Mouse (Mus musculus) brain, embryonic 14.5 days (tissue): ENCODE measurements at regions not wholly inside any gene's neighbourhood (a gene's known extent, or its start where the extent isn't known, plus 50 kb on each side); places are given as distances from the start of the nearest gene placed in this dataset.
"Not testable (repeated sequence)": the region's sequence is repeated elsewhere in the genome, so short reads cannot be mapped to it uniquely, and the experiment has no call there.

ENCODE experiments used
- DNase-seq: peaks from one replicate; pipeline ENCODE4 v3.0.0-alpha.2; 2011; ENCODE audit warnings: low read depth
- CTCF ChIP-seq: fragments of 200-500 bp; IDR thresholded peaks from 2 replicates; pipeline ENCODE4 v1.5.1; 2012; ENCODE audit warnings: inconsistent platforms, mild to moderate bottlenecking, moderate library complexity, borderline replicate concordance; ENCODE audit not compliant: insufficient read depth, insufficient read length; ENCODE audit errors: extremely low read depth
- POLR2A ChIP-seq: fragments of 200-500 bp; IDR thresholded peaks from 2 replicates; pipeline ENCODE4 v1.6.1; 2012; ENCODE audit warnings: mild to moderate bottlenecking, inconsistent platforms, borderline replicate concordance; ENCODE audit not compliant: poor library complexity, insufficient read depth, insufficient read length, severe bottlenecking; ENCODE audit errors: extremely low read depth

GRCm38 (mm10) chr10:113759099-113759498 is 830.3 kb upstream of the Atxn7l3b start:
- DNase-seq = peak; percentile 57

GRCm38 (mm10) chr10:113736224-113736623 is 807.4 kb upstream of the Atxn7l3b start:
- DNase-seq = no peak
- TF ChIP-seq POLR2A (no peak), CTCF (no peak)

More at GRCm38 (mm10) chr10:113759099-113759498, 830.3 kb upstream of the Atxn7l3b start:
- no peak for TF ChIP-seq CTCF
- TF ChIP-seq POLR2A = no peak

- peak; percentile 81 for DNase-seq
Measured at GRCm38 (mm10) chr10:113705139-113705726, 776.4 kb upstream of the Atxn7l3b start.

DNA sequence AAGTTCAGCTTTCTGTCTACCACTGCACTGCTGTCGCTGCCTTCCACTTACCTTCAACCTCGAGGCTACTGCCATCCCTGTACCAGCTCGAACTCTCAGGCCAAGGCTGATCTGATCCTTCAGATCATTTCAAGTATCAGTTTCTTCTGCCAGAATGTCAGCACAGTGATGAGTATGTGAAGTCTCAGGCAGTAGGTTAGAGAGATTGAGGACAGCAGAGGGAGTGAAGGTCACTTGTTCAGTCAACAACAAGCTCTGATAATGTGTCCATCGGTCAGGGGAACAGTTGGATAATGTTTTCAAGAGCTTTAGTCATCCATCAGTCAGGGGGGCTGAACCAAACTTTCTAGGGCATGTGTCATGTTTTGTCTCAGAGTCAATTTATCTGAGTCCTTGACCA is 741.8 kb upstream of the Atxn7l3b start:
- DNase-seq = not testable (repeated sequence)

More at GRCm38 (mm10) chr10:113705139-113705726, 776.4 kb upstream of the Atxn7l3b start:
- TF ChIP-seq POLR2A (no peak), CTCF (no peak)

DNA sequence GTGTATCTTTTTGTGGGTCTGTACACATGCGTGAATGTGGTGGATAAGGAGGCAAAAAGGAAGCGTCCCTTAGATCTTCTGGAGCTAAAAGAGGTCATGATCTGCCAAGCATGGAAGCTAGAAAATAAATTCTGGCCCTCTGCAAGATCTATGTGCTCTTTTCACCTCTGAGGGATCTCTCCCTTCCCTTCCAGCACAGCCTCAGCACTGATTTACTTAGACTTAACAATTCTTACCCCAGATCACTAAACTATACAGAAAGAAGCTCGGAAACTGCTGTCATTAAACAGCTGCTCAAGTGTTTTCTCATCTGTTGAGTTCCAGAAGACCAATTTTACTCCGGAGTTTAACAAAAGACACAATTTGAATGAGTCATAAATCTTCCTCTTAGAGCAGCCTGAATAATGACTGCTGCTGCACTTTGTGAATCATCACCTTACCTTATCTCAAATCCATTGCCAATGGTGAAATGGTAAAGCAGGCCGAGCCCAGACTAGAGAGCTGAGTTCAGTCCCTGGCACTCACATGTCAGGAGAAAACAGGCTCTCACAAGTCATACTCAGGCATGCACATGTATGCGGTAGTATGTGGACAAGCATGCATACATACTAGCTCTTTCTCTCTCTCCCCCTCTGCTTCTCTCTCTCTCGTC is 724.1 kb upstream of the Atxn7l3b start:
- no peak for TF ChIP-seq CTCF
- no peak for TF ChIP-seq POLR2A
- DNase-seq = no peak

- DNase-seq = no peak
- TF ChIP-seq CTCF (no peak), POLR2A (no peak)
Measured at GRCm38 (mm10) chr10:113652100-113652499, 723.3 kb upstream of the Atxn7l3b start.

GRCm38 (mm10) chr10:113620420-113620819 is 691.6 kb upstream of the Atxn7l3b start:
- DNase-seq = no peak
- TF ChIP-seq POLR2A (no peak), CTCF (no peak)

- DNase-seq = no peak
- no peak for TF ChIP-seq POLR2A
- TF ChIP-seq CTCF = no peak
Measured at GRCm38 (mm10) chr10:113615931-113616330, 687.1 kb upstream of the Atxn7l3b start.

DNA sequence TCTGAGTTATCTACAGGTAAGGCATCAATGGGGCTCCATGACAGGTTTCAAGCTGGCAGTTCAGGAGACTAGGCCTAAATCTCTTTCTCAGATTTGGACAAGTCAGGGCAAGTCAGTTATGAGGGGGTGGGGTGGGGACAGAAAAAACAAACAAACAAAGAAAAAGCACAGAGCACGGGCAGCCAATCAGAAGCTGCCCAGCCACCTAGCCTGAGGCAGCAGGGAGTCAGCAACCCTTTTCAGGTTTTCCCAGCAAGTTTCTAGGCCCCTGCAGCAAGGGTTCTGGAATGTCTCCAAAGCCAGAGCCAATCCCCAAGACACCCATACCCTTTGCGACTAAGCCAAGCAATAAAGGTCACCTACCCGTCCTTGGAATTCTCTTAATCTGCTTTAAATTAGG is 664.6 kb upstream of the Atxn7l3b start:
- TF ChIP-seq CTCF (no peak), POLR2A (no peak)
- no peak for DNase-seq

DNA sequence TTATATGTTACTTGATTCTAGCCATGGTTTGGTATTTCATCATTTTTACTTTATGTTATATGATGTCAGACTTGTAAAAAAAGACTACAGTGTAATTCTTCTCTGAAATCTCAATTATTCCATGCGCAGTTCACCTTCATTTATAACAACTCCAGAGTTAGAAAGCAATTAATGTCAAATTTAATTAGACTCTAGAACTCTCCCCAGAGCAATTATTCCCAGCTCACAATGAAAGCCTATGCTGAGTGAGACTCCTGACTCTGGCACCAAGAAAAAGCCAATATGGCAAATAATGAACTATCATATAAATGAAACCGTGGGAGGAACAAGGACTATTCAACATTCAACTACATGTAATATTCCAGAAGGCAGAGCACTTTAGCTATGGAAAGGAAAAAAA is 663.3 kb upstream of the Atxn7l3b start:
- TF ChIP-seq CTCF = no peak
- TF ChIP-seq POLR2A = no peak
- peak; percentile 39 for DNase-seq

DNA sequence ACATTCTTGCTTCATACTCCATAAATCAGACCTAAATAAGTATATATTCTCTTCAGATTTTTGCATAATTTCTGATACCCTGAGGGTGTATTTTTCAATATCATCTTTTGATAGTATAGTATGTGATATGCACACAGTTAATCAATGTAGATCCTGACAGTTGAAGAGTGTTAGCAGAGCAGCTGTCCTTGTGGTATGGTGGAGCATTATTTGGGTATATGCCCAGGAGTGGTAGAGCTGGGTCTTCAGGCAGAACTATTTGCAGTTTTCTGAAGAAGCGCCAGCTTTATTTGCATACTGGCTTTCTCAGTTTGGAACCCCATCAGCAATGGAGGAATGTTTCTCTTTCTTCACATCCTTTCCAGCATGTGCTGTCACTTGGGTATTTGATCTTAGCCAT is 641.5 kb upstream of the Atxn7l3b start:
- peak; percentile 79 for DNase-seq
- TF ChIP-seq CTCF (no peak), POLR2A (no peak)
